Mouse (Mus musculus): Measurements from ENCODE around the gene Stard5. TPM values are rescaled to one million over a fixed set of nuclear protein-coding genes. Genes with fewer than 3 reads are reported as not detected.
A peak's percentile ranks its signal among the peaks of the same experiment; 100 is the strongest.

Stard5 gene
- polyA plus RNA-seq, 1 experiment from 2014 or later = 18.8 TPM

DNA sequence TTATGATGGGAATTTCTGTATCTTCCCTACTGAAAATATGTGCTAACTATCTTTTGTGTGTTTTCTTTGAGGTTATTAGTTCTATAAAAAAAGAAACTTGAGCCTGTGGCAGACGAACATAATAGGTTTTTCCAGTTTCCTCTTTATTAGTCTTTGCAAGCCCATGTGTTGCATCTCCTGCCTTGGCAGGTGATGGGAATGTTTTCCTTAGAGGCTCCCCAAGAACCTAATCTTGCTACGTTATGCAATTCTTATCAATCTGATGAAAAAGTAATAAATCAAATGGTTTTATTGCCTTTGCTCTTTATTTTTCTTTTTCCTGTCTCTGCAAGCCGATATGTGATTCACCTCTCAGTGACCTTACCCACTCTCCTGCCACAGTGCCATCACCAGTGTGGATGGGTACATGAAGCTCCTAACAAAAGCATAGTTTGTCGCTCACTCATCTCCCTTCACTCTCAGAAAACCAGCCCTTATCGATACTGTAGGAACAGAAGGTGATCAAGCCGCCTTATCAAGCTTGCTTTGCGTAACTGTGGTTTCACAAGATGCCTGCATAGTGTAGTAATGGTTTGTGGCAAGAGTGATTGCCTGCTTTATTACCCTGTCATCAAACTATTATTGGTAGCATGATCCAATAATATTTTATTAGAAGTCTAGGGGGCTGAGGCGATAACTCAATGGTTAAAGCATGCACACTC is 5.1 kb upstream of the Stard5 start:
- Histone ChIP-seq H3K27ac (replicated peaks; ENCODE audit: low read depth, low read length) (no peak overlapping the region), H3K36me3 (ENCODE audit: control insufficient read depth, insufficient read depth, low read length) (no peaks in the 10 kb centered on the region), H3K27me3 (ENCODE audit: control insufficient read depth, insufficient read depth, low read length) (no peaks in the 10 kb centered on the region), H3K4me3 (ENCODE audit: low read depth, low read length) (no peak overlapping the region), H3K4me1 (ENCODE audit: control insufficient read depth, insufficient read depth, low read length) (no peaks in the 10 kb centered on the region; the same call in 1 of the 2 replicates), H3K4me2 (ENCODE audit: low read depth, severe bottlenecking) (no peak overlapping the region), H3K9me3 (ENCODE audit: control insufficient read depth, low read length) (no peaks in the 10 kb centered on the region), H3K9ac (ENCODE audit: low read length) (no peak overlapping the region)
- ATAC-seq (ENCODE audit: insufficient number of reproducible peaks, low FRiP score, low TSS enrichment, low read depth) (no peak), DNase-seq (ENCODE audit: low spot score) (no peak)
- WGBS = 78% methylated on average over 8 of the region's 8 CpGs

- Histone ChIP-seq H3K36me3 (ENCODE audit: control insufficient read depth, insufficient read depth, low read length) (no peaks in the 10 kb centered on the region), H3K4me2 (ENCODE audit: low read depth, severe bottlenecking) (no peak overlapping the region), H3K27ac (replicated peaks; ENCODE audit: low read depth, low read length) (no peak overlapping the region), H3K9ac (ENCODE audit: low read length) (no peak overlapping the region), H3K27me3 (ENCODE audit: control insufficient read depth, insufficient read depth, low read length) (no peaks in the 10 kb centered on the region), H3K9me3 (ENCODE audit: control insufficient read depth, low read length) (no peaks in the 10 kb centered on the region), H3K4me1 (ENCODE audit: control insufficient read depth, insufficient read depth, low read length) (no peaks in the 10 kb centered on the region; the same call in 1 of the 2 replicates), H3K4me3 (ENCODE audit: low read depth, low read length) (no peak overlapping the region)
- ATAC-seq (ENCODE audit: insufficient number of reproducible peaks, low FRiP score, low TSS enrichment, low read depth) = no peak
- WGBS = 88% methylated on average over 4 of the region's 4 CpGs
- no peak for DNase-seq (ENCODE audit: low spot score)
Measured at GRCm38 (mm10) chr7:83627369-83627768, 4.4 kb upstream of the Stard5 start.

- H3K27ac ChIP-seq (replicated peaks; ENCODE audit: low read depth, low read length) = no peak overlapping the region; the same call in 1 of the 2 replicates
- H3K9ac ChIP-seq (ENCODE audit: low read length) = peak overlapping the region; percentile 58; the same call in 1 of the 2 replicates
- no peak for DNase-seq (ENCODE audit: low spot score)
- H3K4me2 ChIP-seq (ENCODE audit: low read depth, severe bottlenecking) = peak overlapping the region; percentile 77
- no peaks in the 10 kb centered on the region for H3K27me3 ChIP-seq (ENCODE audit: control insufficient read depth, insufficient read depth, low read length)
- no peaks in the 10 kb centered on the region; the same call in 1 of the 2 replicates for H3K4me1 ChIP-seq (ENCODE audit: control insufficient read depth, insufficient read depth, low read length)
- no peak; the same call in 1 of the 2 replicates for ATAC-seq (ENCODE audit: insufficient number of reproducible peaks, low FRiP score, low TSS enrichment, low read depth)
- H3K4me3 ChIP-seq (ENCODE audit: low read depth, low read length) = peak overlapping the region; percentile 61
- no peaks in the 10 kb centered on the region for H3K36me3 ChIP-seq (ENCODE audit: control insufficient read depth, insufficient read depth, low read length)
- H3K9me3 ChIP-seq (ENCODE audit: control insufficient read depth, low read length) = no peaks in the 10 kb centered on the region
- 15% methylated on average over 11 of the region's 11 CpGs for WGBS
Measured at GRCm38 (mm10) chr7:83631073-83631827, 509 bp upstream of the Stard5 start.

GRCm38 (mm10) chr7:83632682-83633120 is 942 bp downstream of the Stard5 start:
- H3K4me1 ChIP-seq (ENCODE audit: control insufficient read depth, insufficient read depth, low read length) = no peaks in the 10 kb centered on the region; the same call in 1 of the 2 replicates
- H3K9me3 ChIP-seq (ENCODE audit: control insufficient read depth, low read length) = no peaks in the 10 kb centered on the region
- no peaks in the 10 kb centered on the region for H3K27me3 ChIP-seq (ENCODE audit: control insufficient read depth, insufficient read depth, low read length)
- peak overlapping the region; percentile 77 for H3K4me2 ChIP-seq (ENCODE audit: low read depth, severe bottlenecking)
- 60% methylated on average over 6 of the region's 6 CpGs for WGBS
- DNase-seq (ENCODE audit: low spot score) (no peak), ATAC-seq (ENCODE audit: insufficient number of reproducible peaks, low FRiP score, low TSS enrichment, low read depth) (no peak)
- H3K36me3 ChIP-seq (ENCODE audit: control insufficient read depth, insufficient read depth, low read length) = no peaks in the 10 kb centered on the region
- H3K4me3 ChIP-seq (ENCODE audit: low read depth, low read length) = peak overlapping the region; percentile 61; the same call in 1 of the 2 replicates
- H3K27ac ChIP-seq (replicated peaks; ENCODE audit: low read depth, low read length) = no peak overlapping the region
- no peak overlapping the region; the same call in 1 of the 2 replicates for H3K9ac ChIP-seq (ENCODE audit: low read length)

GRCm38 (mm10) chr7:83633856-83634255 is 2.1 kb downstream of the Stard5 start:
- no peak overlapping the region for H3K27ac ChIP-seq (replicated peaks; ENCODE audit: low read depth, low read length)
- ATAC-seq (ENCODE audit: insufficient number of reproducible peaks, low FRiP score, low TSS enrichment, low read depth) = no peak
- WGBS = 95% methylated on average over 6 of the region's 6 CpGs

GRCm38 (mm10) chr7:83635726-83636125 is 4.0 kb downstream of the Stard5 start:
- DNase-seq (ENCODE audit: low spot score) = no peak
- no peak overlapping the region for H3K4me2 ChIP-seq (ENCODE audit: low read depth, severe bottlenecking)
- no peaks in the 10 kb centered on the region; the same call in 1 of the 2 replicates for H3K4me1 ChIP-seq (ENCODE audit: control insufficient read depth, insufficient read depth, low read length)
- 91% methylated on average over 2 of the region's 2 CpGs for WGBS
- no peaks in the 10 kb centered on the region for H3K27me3 ChIP-seq (ENCODE audit: control insufficient read depth, insufficient read depth, low read length)
- no peak overlapping the region for H3K9ac ChIP-seq (ENCODE audit: low read length)
- H3K4me3 ChIP-seq (ENCODE audit: low read depth, low read length) = no peak overlapping the region
- no peak overlapping the region for H3K27ac ChIP-seq (replicated peaks; ENCODE audit: low read depth, low read length)
- H3K36me3 ChIP-seq (ENCODE audit: control insufficient read depth, insufficient read depth, low read length) = peaks cover 7% of the 10 kb centered on the region
- ATAC-seq (ENCODE audit: insufficient number of reproducible peaks, low FRiP score, low TSS enrichment, low read depth) = no peak
- H3K9me3 ChIP-seq (ENCODE audit: control insufficient read depth, low read length) = no peaks in the 10 kb centered on the region

More at GRCm38 (mm10) chr7:83633856-83634255, 2.1 kb downstream of the Stard5 start:
- Histone ChIP-seq H3K4me1 (ENCODE audit: control insufficient read depth, insufficient read depth, low read length) (no peaks in the 10 kb centered on the region; the same call in 1 of the 2 replicates), H3K9ac (ENCODE audit: low read length) (no peak overlapping the region), H3K36me3 (ENCODE audit: control insufficient read depth, insufficient read depth, low read length) (peaks cover 7% of the 10 kb centered on the region), H3K4me2 (ENCODE audit: low read depth, severe bottlenecking) (no peak overlapping the region), H3K27me3 (ENCODE audit: control insufficient read depth, insufficient read depth, low read length) (no peaks in the 10 kb centered on the region), H3K4me3 (ENCODE audit: low read depth, low read length) (no peak overlapping the region), H3K9me3 (ENCODE audit: control insufficient read depth, low read length) (no peaks in the 10 kb centered on the region)
- no peak for DNase-seq (ENCODE audit: low spot score)

DNA sequence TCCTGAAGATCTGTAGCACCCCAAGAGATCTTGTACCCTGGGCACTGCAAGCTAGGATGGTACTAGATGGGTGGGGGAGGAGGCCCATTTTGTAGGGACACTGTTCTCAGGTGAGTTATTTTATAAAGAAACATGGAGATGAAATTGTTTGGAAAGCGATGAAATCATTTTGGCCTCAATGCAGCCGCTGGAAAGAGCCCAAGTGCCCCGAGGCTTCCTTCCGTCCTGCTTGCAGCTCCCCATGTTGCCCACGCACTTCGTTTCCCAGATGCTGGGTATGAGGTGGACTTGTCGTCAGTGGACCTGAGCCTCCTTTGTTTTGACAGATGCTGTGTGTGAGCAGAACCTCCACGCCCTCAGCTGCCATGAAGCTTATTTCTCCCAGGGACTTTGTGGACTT is 4.7 kb downstream of the Stard5 start:
- WGBS = 93% methylated on average over 8 of the region's 8 CpGs
- H3K36me3 ChIP-seq (ENCODE audit: control insufficient read depth, insufficient read depth, low read length) = peaks cover 7% of the 10 kb centered on the region
- ATAC-seq (ENCODE audit: insufficient number of reproducible peaks, low FRiP score, low TSS enrichment, low read depth) (no peak), DNase-seq (ENCODE audit: low spot score) (no peak)
- no peak overlapping the region for H3K4me2 ChIP-seq (ENCODE audit: low read depth, severe bottlenecking)
- H3K27ac ChIP-seq (replicated peaks; ENCODE audit: low read depth, low read length) = no peak overlapping the region
- no peaks in the 10 kb centered on the region for H3K27me3 ChIP-seq (ENCODE audit: control insufficient read depth, insufficient read depth, low read length)
- no peak overlapping the region for H3K4me3 ChIP-seq (ENCODE audit: low read depth, low read length)
- no peaks in the 10 kb centered on the region for H3K9me3 ChIP-seq (ENCODE audit: control insufficient read depth, low read length)
- no peak overlapping the region for H3K9ac ChIP-seq (ENCODE audit: low read length)
- no peaks in the 10 kb centered on the region for H3K4me1 ChIP-seq (ENCODE audit: control insufficient read depth, insufficient read depth, low read length)

GRCm38 (mm10) chr7:83637781-83638583 is 6.2 kb downstream of the Stard5 start:
- Histone ChIP-seq H3K27me3 (ENCODE audit: control insufficient read depth, insufficient read depth, low read length) (no peaks in the 10 kb centered on the region), H3K27ac (replicated peaks; ENCODE audit: low read depth, low read length) (no peak overlapping the region), H3K4me2 (ENCODE audit: low read depth, severe bottlenecking) (no peak overlapping the region), H3K36me3 (ENCODE audit: control insufficient read depth, insufficient read depth, low read length) (peaks cover 7% of the 10 kb centered on the region), H3K4me1 (ENCODE audit: control insufficient read depth, insufficient read depth, low read length) (no peaks in the 10 kb centered on the region), H3K9ac (ENCODE audit: low read length) (no peak overlapping the region), H3K4me3 (ENCODE audit: low read depth, low read length) (no peak overlapping the region), H3K9me3 (ENCODE audit: control insufficient read depth, low read length) (no peaks in the 10 kb centered on the region)
- 88% methylated on average over 8 of the region's 8 CpGs for WGBS
- no peak for DNase-seq (ENCODE audit: low spot score)
- ATAC-seq (ENCODE audit: insufficient number of reproducible peaks, low FRiP score, low TSS enrichment, low read depth) = no peak
